Mouse (Mus musculus) adrenal gland, adult 18-20 months (tissue): ENCODE results near the gene N4bp3. TPM values are rescaled to one million over a fixed set of nuclear protein-coding genes. Genes with fewer than 3 reads are reported as not detected.
"Not testable (repeated sequence)": the region's sequence is repeated elsewhere in the genome, so short reads cannot be mapped to it uniquely, and the experiment has no call there.

Source experiments
- DNase-seq, 2 experiments: peaks; one replicate each; pipeline ENCODE4 v3.0.0; 2021 to 2022; ENCODE audit warnings: low spot score in 2 of 2
- total RNA-seq, 2 experiments: library from RNA; stranded (reverse); gene quantifications; 1 replicate in 1 of 2; 2 replicates in 1 of 2; pipeline ENCODE4 v1.2.3; 2021

N4bp3 gene
- total RNA-seq, 2 experiments from 2014 or later, result 6.3 to 7.7 TPM

DNA sequence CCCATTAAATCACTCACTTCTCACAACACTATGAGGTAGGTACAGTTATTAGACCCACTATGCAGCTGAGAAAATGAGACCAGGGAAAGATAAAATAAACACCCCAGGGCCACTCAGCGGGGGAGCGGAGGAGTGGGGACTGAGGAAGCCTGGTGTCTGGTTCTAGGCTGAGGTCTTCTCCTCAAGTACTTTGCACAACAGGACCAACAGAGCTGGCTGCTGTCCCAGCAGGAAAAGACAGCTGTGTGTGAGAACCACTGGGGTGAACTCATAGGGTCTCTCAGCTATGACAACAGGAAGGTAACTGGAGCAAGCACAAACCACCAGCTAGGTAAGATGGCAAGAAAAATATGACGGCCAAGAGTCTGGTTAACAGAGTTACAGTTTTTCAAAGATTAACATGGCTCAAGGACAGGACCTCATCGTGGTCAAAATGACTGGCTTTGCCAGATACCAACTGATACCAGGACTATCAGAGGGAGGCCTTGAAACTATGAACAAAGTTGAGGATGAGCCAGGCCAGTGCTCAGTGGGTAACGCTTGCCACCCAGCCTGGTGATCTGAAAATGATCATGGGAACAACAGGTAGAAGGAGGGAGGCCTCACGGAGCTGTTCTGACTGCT lies 18.4 kb downstream of the N4bp3 start:
- no peak for DNase-seq

DNA sequence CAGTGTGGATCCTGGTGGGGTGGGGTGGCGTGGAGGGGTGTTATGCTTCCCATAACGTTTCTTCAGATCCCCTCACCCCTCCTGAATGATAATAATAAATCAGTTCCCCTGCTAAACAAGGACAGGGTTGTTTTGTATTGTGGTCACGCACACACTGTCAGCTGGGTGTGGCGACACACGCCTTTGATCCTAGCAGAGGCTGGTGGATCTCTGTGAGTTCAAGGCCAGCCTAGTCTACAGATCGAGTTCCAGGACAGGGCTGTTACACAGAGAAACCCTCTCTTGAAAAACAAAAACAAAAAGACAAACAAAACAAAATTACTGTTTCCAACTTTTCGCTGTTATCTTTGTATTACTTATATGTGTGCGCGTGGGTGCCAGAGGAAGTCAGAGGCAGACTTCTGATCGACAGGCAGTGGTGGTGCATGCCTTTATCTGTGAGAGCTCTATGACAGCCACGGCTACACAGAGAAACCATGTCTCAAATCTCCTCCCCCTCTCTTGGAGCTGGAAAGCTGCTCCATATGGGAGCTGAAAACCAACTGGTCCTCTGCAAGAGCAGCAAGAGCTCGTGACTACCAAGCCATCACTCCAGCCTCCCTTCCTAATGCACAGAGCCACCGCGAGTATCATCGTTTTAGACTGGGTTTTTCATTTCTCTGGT lies 20.9 kb downstream of the N4bp3 start:
- DNase-seq, result no peak

DNA sequence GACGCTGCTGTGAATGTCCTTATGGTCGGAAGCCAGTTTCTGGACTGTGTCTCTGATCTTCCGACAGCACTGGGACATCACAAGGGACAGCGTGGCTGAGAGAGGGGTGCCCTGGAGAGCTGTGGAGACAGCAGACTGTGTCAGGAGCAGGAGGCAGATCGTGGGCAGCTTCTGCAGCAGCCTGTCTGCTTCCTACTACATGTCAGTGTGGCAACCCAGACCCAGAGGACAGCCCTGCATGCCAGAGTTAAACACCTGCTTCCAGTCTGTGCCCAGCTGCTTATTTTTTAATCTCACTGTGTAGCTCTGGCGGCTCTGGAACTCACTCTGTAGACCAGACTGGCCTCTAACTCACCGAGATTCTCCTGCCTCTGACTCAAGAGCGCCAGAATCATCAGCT lies 22.7 kb downstream of the N4bp3 start:
- DNase-seq, result no peak

DNA sequence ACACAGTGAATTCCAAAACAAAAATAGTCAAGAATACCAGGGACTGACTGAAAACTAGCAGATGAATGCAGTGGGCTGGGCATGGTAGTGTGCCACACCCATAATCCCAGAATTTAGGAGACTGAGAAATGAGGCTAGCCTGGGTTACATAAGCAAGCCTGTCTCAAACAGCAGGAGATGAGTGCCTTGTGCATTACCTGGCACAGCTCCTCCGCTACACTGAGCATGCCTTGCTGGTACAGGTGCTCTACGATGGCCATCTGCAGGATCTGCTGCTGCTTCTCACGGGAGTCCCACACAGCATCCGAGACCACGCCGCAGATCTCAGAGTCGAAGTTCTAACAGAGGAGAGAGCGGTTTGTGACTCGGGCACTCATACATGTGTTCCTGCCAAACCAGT lies 23.2 kb downstream of the N4bp3 start:
- DNase-seq, result no peak

DNA sequence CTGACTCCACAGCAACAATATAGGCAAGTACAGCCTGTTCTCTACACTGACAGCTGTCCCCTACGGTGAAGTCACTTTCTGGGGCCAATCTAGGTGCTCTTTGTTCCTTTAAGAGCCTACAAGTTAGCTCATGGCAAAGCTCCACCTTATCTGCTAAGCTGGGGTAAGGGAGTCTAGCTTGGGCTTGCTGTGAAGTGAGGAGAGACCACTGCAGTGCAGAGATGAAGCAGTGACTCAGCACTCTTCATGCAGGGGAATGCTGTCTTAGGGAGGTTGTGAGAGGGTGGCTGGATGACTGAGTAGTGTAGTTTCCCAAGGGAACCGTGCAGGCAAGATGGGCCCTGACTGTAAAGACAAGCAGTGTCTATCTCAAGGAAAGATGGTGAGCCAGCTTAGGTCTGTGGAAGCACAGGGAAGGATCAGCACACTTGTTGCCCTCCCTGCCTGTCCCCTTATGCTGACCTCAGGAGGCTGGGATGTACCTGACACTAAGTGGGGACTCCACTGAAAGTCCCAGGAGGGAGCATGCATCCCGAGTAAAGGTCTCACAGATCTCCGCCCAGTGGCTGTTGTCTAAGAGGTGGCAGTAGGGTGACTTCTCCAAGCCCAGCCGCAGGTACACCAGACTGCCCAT lies 25.3 kb downstream of the N4bp3 start:
- no peak for DNase-seq

DNA sequence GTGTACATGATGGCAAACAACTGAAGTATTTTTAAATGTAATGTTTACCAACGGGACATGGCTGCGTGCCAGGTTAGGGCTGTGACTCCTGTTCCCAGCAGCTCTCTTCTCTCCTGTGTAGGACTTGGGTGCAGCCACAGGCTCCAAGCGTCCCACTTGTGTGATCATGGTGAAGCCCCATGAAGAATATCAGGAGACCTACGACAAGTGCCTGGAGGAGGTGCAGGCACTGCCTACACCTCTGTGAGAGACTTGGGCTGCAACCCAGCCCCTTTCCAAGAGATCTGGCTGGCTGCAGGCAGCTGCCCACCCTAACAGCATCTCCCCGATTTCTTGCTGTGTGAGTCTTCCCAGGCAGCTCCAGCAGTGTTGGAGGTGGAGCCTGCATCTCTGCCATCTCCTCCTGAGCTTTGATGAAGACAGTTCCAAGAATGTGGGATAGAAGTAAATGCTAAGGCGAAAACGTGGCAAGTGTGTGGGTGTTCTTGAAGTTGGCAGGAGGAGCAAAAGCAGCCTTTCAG lies 27.6 kb downstream of the N4bp3 start:
- no peak for DNase-seq

DNA sequence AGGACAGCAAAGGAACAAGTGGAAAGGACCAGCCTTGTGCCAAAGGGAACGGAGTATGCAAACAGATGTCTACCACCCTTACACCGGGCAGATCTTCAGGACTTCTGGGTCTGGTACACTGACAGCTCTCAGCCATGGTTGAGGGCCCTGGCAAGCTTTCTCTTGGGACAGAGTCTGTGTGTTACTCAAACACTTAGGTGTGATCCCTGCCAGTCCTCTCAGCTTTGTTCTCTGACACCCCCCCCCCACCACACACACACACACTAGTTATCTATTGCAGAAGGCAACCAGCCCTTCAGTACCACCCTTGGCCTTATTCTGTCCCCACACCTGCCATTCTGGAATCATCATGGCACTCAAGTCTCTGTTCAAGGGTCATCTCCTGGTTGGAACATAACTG lies 28.9 kb downstream of the N4bp3 start:
- no peak for DNase-seq

DNA sequence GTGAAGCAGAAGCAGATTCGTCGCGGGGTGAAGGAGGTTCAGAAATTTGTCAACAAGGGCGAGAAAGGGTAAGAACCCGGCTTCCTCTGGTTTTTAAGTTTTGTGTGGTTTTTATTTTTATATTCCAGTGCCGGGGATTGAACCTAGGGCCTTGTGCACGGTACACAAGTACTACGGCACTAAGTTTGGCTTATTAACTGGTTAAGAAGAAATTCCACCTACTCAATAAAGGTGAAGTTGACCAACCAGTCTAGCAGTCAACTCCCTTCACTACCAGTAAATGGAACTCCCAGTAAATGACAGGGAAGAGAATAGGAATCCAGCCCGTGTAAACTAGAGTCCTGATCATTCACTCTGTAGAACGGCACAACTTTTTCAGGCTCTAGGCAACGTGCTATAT lies 30.6 kb downstream of the N4bp3 start:
- DNase-seq, result no peak

DNA sequence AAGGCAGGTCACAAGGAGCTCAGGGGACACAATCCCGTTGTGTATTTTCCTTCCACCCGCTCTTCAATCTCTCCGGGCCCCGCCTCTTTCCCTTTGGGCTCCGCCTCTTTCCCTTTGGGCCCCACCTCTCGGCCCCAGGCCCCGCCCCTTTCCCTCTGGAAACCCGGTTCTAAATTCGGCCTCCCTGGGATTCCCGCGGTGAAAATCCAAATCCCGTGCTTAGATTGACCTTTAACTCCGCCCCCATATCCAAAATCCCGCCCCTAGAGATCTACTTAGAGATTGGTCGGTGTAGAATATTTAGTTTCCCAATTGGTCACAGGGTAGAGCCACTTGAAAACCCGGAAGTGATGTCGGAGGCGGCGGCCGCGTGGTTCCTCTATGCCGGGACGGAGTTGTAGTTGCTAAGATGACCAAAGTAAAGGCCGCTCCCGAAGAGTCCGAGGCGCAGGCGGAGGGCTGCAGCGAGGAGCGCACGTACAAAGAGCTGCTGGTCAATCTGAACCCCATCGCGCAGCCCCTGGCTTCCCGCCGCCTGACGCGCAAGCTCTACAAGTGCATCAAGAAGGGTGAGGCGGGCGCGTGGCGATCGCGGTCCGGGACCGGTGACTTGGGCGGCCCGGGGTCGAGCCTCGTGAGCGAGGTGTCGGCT lies 31.1 kb downstream of the N4bp3 start, which contains the start of gene Nhp2:
Gene Nhp2, plus strand, starts transcription at position 327 of the 652 bp plus-strand sequence.
- peak; percentile 90 for DNase-seq

DNA sequence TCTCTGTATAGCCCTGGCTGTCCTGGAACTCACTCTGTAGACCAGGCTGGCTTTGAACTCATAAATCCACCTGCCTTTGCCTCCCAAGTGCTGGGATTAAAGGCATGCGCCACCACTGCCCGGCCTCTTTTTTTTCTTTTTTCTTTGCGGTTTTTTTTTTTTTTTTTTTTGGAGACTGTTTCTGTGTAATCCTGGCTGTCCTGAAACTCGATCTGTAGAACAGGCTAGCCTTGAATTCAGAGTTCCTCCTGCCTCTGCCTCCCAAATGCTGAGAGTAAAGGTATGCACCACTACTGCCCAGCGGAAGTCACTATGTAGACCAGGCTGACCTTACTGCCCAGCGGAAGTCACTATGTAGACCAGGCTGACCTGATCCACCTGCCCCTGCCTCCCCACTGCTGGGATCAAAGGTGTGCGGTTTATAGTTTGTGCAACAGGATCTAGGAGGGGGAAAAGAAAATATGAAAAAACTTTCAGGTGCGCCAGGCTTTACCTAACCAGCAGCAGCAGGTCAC lies 31.7 kb downstream of the N4bp3 start:
- DNase-seq, result no peak

DNA sequence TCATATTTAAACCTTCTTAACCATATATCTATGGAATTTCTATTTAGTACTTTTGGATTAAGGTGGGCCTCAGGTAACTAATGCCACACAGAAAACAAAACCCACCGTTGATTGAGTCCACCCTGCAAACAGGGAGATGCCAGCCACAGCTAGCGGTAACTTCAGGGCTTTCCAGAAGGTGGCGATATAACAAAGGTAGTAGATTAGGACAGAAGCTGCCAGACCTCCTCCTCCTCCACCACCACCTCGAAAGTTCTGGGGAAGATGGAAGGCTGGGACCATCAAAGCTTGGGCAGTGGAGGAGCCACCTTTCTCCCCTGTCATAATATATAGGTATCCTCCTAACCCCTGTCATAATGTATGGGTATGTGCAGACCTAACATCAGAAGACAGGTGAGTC lies 32.9 kb downstream of the N4bp3 start:
- peak; percentile 56 to 60 for DNase-seq

DNA sequence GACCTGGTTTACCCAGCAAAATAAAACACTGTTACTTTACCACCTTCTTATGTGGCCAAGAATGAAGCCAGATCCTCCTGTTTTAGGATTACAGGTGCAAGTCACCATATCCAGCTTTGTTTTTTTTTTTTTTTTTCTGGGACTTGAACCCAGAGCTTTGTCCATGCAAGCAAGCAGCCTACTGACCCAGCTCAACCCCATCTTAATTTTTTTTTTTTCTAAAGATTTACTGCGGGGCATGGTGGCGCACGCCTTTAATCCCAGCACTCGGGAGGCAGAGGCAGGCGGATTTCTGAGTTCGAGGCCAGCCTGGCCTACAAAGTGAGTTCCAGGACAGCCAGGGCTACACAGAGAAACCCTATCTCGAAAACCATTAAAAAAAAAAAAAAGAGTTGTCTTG lies 34.5 kb downstream of the N4bp3 start:
- not testable (repeated sequence) for DNase-seq

DNA sequence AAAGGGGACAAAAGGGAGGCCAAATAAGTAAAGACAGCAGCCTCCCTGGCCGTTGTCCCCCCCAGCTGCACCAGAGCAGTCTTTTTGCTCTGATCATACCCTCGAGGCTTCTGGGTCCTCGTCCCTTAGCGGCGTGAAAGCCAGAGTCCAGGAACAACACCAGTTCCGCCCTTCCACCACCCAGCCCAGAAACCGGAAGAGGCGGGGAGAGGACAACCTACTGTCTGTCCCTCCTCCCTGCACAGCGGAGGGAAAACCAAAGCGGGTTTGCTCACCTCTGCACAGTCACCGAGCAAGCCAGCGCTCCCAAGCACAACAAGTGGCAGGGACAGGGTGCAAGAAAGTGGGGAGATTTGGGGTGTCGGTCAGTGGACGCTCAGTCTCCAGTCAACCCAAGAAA lies 35.0 kb downstream of the N4bp3 start:
- peak; percentile 65 to 74 for DNase-seq

DNA sequence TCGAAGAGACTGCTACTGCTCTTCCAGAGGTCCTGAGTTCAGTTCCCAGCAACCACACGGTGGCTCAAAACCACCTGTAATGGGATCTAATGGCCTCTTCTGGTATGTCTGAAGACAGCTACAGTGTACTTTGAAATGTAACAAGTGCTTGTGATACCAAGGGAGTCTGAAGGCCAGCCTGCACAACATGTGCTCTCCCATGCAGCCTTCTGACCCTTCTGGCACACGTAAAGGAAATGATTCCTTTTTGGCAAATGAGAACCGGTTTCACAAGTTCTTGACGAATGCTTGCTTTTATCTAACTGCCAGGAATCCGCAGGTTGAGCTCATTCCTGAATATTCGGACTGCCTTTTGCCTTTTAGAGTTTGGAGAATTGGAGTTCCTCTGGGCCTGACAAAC lies 35.5 kb downstream of the N4bp3 start:
- DNase-seq, result no peak

DNA sequence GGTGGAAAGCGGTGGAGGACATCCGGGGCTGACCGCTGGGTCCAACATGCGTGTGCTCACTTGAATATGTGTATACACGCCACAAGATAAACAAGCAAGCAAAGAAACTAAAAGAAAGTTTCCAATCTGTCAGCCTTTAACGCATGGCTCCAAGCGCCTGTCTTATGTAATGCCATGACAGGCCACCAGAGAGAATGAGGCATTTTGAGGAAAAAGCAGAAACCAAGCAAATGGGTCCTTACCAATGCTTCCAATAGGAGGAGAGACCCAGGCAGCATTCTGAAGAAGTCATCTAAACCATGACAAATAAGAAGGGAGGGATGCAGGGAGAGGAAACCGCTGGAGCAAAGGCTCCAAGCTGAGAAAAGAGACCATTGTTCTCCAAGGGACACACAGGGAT lies 36.4 kb downstream of the N4bp3 start:
- no peak for DNase-seq

DNA sequence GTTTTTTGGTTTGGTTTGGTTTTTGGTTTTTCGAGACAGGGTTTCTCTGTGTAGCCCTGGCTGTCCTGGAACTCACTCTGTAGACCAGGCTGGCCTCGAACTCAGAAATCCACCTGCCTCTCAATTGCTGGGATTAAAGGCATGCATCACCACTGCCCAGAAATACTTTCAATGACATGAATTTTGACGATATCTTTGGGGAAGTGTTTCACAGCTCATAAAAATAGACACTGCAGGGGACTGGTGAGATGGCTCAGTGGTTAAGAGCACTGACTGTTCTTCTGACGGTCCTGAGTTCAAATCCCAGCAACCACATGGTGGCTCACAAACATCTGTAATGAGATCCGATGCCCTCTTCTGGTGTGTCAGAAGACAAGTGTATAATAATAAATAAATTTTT lies 40.7 kb downstream of the N4bp3 start:
- DNase-seq, result not testable (repeated sequence)

DNA sequence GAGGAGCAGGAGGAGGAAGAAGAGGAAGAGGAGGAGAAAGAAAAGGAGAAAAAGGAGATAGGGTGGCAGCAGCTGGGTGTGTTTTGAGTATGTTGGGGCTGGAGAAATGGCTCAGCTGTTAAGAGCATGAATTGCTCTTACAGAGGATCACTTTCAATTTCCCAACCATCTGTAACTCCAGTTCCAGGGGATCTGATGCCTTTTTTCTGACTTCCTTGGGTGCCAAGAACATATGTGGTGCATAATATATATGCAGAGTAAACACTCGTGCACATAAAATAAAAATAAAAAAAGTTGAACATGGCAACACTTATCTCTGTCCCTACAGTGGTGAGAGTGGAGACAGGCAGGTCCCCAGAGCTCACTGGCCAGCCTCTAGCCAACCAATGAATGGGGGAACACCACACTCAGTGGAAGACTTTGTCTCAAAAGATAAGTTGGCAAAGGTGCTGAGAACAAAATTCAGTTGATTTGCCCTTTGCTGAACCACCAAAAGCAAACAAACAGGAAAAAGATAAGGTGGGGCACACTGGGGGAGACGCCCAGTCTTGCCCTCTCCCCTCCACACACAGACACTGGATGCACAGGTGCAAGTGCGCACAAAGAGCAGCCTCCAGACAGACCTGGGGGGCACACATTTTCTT lies 41.3 kb downstream of the N4bp3 start:
- no peak for DNase-seq

DNA sequence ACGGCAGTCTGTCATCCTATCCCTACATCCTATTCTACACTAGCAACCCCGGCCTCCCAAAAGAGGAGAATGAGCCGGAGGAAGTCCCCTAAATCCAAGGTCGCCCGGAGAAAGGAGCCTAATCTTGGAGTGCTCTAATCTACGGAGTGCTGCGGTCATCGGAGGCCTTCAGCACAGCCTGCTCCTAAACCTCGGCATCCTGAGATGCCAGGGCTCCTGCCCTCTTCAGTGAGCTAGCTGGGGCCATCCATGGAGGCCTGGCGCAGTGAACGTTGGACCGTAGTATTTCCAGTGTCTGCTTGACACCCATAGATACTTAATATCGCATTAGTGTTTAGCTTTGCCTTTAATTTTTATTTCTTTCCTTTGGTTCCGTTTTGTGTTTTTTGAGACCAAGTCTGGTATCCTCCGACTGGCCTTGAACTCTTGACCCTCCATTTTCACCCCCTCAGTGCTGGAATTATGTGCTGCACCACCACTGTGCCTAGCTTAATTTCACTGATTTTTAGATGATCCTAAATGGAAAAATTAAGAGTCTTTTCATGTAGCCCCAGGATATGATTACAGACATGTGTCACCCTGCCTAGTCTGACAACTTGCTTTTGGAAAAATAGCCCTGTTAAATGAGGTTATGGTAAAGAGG lies 43.4 kb downstream of the N4bp3 start:
- no peak for DNase-seq

DNA sequence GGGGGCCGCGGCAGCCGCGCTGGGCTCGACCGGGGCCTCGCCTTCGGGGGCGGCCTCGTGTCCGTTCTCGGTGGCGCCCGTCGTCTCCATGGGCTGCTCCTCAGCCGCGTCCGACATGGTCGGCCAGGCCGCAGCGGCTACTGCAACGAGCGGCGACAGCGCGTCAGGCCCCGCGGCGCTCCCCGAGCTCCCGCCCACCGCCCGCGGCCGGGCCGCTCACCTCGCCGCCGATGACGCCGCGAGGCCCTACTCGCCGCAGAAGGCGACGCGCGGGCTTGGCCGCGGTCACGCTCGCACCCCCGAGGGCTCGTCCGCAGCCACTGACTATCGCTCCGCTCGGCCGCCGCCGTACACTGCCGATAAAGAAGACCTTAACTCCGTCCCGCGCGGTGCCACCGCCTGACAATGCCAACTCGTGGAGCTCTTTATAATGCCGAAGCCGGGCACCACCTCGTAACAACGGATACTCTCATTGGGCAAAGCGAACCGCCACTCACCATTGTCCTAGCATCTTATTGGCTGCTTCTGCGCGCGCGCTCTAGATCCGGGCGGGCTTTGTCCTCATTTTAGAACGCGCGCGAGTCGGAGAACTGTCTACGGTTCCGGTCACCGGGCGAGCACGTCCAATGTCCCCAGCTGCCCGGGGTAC lies 44.1 kb downstream of the N4bp3 start, which contains the start of gene Hnrnpab:
Gene Hnrnpab, minus strand, starts transcription at position 401 of the 649 bp plus-strand sequence.
- peak; percentile 94 to 96 for DNase-seq
